Mouse (Mus musculus) forebrain, embryonic 16.5 days (tissue): Measurements from ENCODE around the gene Eef2kmt. TPM values are rescaled to one million over a fixed set of nuclear protein-coding genes. Genes with fewer than 3 reads are reported as not detected.

Source experiments
- ATAC-seq: fragments of 200-750 bp; cut with Nextera tagmentation; 2 replicates; pipeline ENCODE4 v1.8.0; 2017; ENCODE audit warnings: mild to moderate bottlenecking, moderate library complexity
- H3K27ac ChIP-seq: fragments of 300-500 bp; sonication (generic); 2 replicates; pipeline ENCODE4 v1.5.1; 2014; ENCODE audit warnings: low read length, control low read depth
- H3K27me3 ChIP-seq: fragments of 300-500 bp; sonication (generic); replicated peaks from 2 replicates; pipeline ENCODE4 v1.6.1; 2014; ENCODE audit warnings: low read length; ENCODE audit not compliant: control insufficient read depth, insufficient read depth
- H3K36me3 ChIP-seq: fragments of 300-500 bp; sonication (generic); 2 replicates; pipeline ENCODE4 v1.6.1; 2014; ENCODE audit not compliant: control insufficient read depth, insufficient read depth
- H3K4me1 ChIP-seq: fragments of 300-500 bp; sonication (generic); replicated peaks from 2 replicates; pipeline ENCODE4 v1.6.1; 2014; ENCODE audit warnings: low read length; ENCODE audit not compliant: control insufficient read depth, insufficient read depth
- H3K4me2 ChIP-seq: fragments of 300-500 bp; sonication (generic); 2 replicates; pipeline ENCODE4 v1.6.1; 2014; ENCODE audit warnings: mild to moderate bottlenecking, low read length, control low read depth
- H3K4me3 ChIP-seq: fragments of 300-500 bp; sonication (generic); replicated peaks from 2 replicates; pipeline ENCODE4 v1.5.1; 2014; ENCODE audit warnings: mild to moderate bottlenecking, low read length, control low read depth
- H3K9ac ChIP-seq: fragments of 300-500 bp; sonication (generic); replicated peaks from 2 replicates; pipeline ENCODE4 v1.6.1; 2014; ENCODE audit warnings: low read depth, low read length, control low read depth
- H3K9me3 ChIP-seq: fragments of 300-500 bp; sonication (generic); 2 replicates; pipeline ENCODE4 v1.6.1; 2016; ENCODE audit warnings: low read length; ENCODE audit not compliant: control insufficient read depth
- whole genome bisulfite sequencing: fragments of 180-500 bp; shearing (Covaris S2); extraction: QIAGEN DNeasy Blood & Tissue Kit; methylation state at CpG from one replicate; pipeline ENCODE4 v1.1.7; 2014; 5-methylcytosine and 5-hydroxymethylcytosine counted together
- microRNA-seq: library from miRNA; unstranded; fragments of <30 nt; microRNA quantifications from one replicate; pipeline ENCODE4, GENCODE M21; 2017
- polyA plus RNA-seq: library from polyadenylated mRNA; unstranded; fragments of >200 nt; fragmentation: Nextera tagmentation; extraction: Ambion mirVana; gene quantifications from 2 replicates; pipeline ENCODE4 v1.2.1, GENCODE M21; 2015

The Eef2kmt gene
- polyA plus RNA-seq, 1 experiment from 2014 or later = 9.8 TPM

GRCm38 (mm10) chr16:5210365-5210764 lies 45.4 kb downstream of the Eef2kmt start:
- WGBS = 71% methylated on average over 2 of the region's 2 CpGs
- no peaks in the 10 kb centered on the region for H3K4me1 ChIP-seq

GRCm38 (mm10) chr16:5206051-5206450 lies 49.7 kb downstream of the Eef2kmt start:
- ATAC-seq = no peak
- WGBS = 74% methylated on average over 5 of the region's 5 CpGs
- no peak overlapping the region for H3K4me2 ChIP-seq
- H3K36me3 ChIP-seq = no peaks in the 10 kb centered on the region
- H3K9ac ChIP-seq = no peak overlapping the region
- no peaks in the 10 kb centered on the region for H3K9me3 ChIP-seq
- peaks cover 13% of the 10 kb centered on the region for H3K4me1 ChIP-seq
- no peak overlapping the region for H3K27ac ChIP-seq
- no peak overlapping the region for H3K4me3 ChIP-seq
- H3K27me3 ChIP-seq = no peaks in the 10 kb centered on the region

More at GRCm38 (mm10) chr16:5210365-5210764, 45.4 kb downstream of the Eef2kmt start:
- Histone ChIP-seq H3K9ac (no peak overlapping the region), H3K4me3 (no peak overlapping the region), H3K27ac (no peak overlapping the region), H3K27me3 (no peaks in the 10 kb centered on the region), H3K4me2 (no peak overlapping the region), H3K36me3 (no peaks in the 10 kb centered on the region), H3K9me3 (no peaks in the 10 kb centered on the region)
- ATAC-seq = no peak

GRCm38 (mm10) chr16:5205431-5205970 lies 50.3 kb downstream of the Eef2kmt start:
- H3K9ac ChIP-seq = no peak overlapping the region
- no peaks in the 10 kb centered on the region for H3K9me3 ChIP-seq
- no peak overlapping the region for H3K27ac ChIP-seq
- 91% methylated on average over 5 of the region's 5 CpGs for WGBS
- no peak overlapping the region for H3K4me2 ChIP-seq
- H3K4me3 ChIP-seq = no peak overlapping the region
- no peak for ATAC-seq
- peaks cover 13% of the 10 kb centered on the region for H3K4me1 ChIP-seq
- no peaks in the 10 kb centered on the region for H3K27me3 ChIP-seq
- no peaks in the 10 kb centered on the region for H3K36me3 ChIP-seq

GRCm38 (mm10) chr16:5203668-5204433 lies 51.9 kb downstream of the Eef2kmt start, which contains the start of gene Nagpa:
Gene Nagpa, minus strand, starts transcription at chr16:5204012.
- Histone ChIP-seq H3K27me3 (no peaks in the 10 kb centered on the region), H3K27ac (no peak within 1 kb of the TSS), H3K4me1 (peaks cover 13% of the 10 kb centered on the region), H3K36me3 (no peaks in the 10 kb centered on the region), H3K9ac (peak within 1 kb of the TSS; percentile 79), H3K9me3 (no peaks in the 10 kb centered on the region), H3K4me3 (peak within 1 kb of the TSS; percentile 85), H3K4me2 (peak within 1 kb of the TSS; percentile 91)
- 4% methylated on average over 40 of the region's 40 CpGs for whole genome bisulfite sequencing
- ATAC-seq = peak; percentile 96

- H3K4me3 ChIP-seq = peak overlapping the region; percentile 85
- WGBS = 2% methylated on average over 36 of the region's 36 CpGs
- H3K4me2 ChIP-seq = peak overlapping the region; percentile 91
- H3K4me1 ChIP-seq = peaks cover 13% of the 10 kb centered on the region
- no peaks in the 10 kb centered on the region for H3K9me3 ChIP-seq
- H3K9ac ChIP-seq = peak overlapping the region; percentile 79
- peak; percentile 49 for ATAC-seq
- H3K36me3 ChIP-seq = no peaks in the 10 kb centered on the region
- no peak overlapping the region for H3K27ac ChIP-seq
- no peaks in the 10 kb centered on the region for H3K27me3 ChIP-seq
Observed at GRCm38 (mm10) chr16:5203200-5203599, 52.6 kb downstream of the Eef2kmt start.

GRCm38 (mm10) chr16:5202681-5203080 lies 53.1 kb downstream of the Eef2kmt start:
- ATAC-seq = no peak
- Histone ChIP-seq H3K9ac (no peak overlapping the region), H3K27ac (no peak overlapping the region), H3K4me3 (peak overlapping the region; percentile 85), H3K36me3 (no peaks in the 10 kb centered on the region), H3K9me3 (no peaks in the 10 kb centered on the region), H3K4me1 (peaks cover 13% of the 10 kb centered on the region), H3K4me2 (peak overlapping the region; percentile 91), H3K27me3 (no peaks in the 10 kb centered on the region)
- WGBS = 18% methylated on average over 4 of the region's 4 CpGs

- Histone ChIP-seq H3K36me3 (no peaks in the 10 kb centered on the region), H3K27ac (no peak overlapping the region), H3K27me3 (no peaks in the 10 kb centered on the region), H3K9me3 (no peaks in the 10 kb centered on the region), H3K4me1 (no peaks in the 10 kb centered on the region), H3K9ac (no peak overlapping the region), H3K4me3 (no peak overlapping the region), H3K4me2 (no peak overlapping the region)
- WGBS = 33% methylated on average over 6 of the region's 6 CpGs
- no peak for ATAC-seq
Observed at GRCm38 (mm10) chr16:5195080-5195479, 60.7 kb downstream of the Eef2kmt start.

Small RNA genes within 50 kb of the gene (microRNA-seq; reads per million reads assigned to microRNA genes)
- gene Gm23689 (not detected), gene Gm26095 (not detected), gene Mir6364 (not detected)

Other genes with a start within 250 kb of the Eef2kmt start
- 1.3 TPM in 1 of 2 replicates, not detected in the other for gene Smim22, start 248.7 kb downstream of the Eef2kmt start, polyA plus RNA-seq
- 83.1 and 114 TPM in 2 replicates for gene Rogdi, start 242.4 kb downstream of the Eef2kmt start, polyA plus RNA-seq
- gene Glyr1, start 206.1 kb downstream of the Eef2kmt start, polyA plus RNA-seq = 200 and 213 TPM in 2 replicates
- 15.0 and 15.5 TPM in 2 replicates for gene Ubn1, start 205.9 kb downstream of the Eef2kmt start, polyA plus RNA-seq
- gene Ppl, start 123.6 kb downstream of the Eef2kmt start, polyA plus RNA-seq = 0.06 and 0.21 TPM in 2 replicates
- 0.10 and 0.14 TPM in 2 replicates for gene Sec14l5, start 108.9 kb downstream of the Eef2kmt start, polyA plus RNA-seq
- gene Nagpa, start 52.0 kb downstream of the Eef2kmt start, polyA plus RNA-seq = 11.1 and 13.6 TPM in 2 replicates
- 13.1 and 14.3 TPM in 2 replicates for gene AU021092, start 33.7 kb downstream of the Eef2kmt start, polyA plus RNA-seq
- 38.8 and 42.6 TPM in 2 replicates for gene Alg1, start 22.4 kb downstream of the Eef2kmt start, polyA plus RNA-seq